Mouse (Mus musculus): Measurements from ENCODE around the gene Myadml2. TPM values are rescaled to one million over a fixed set of nuclear protein-coding genes. Genes with fewer than 3 reads are reported as not detected.

The Myadml2 gene
- total and polyA plus RNA-seq, 3 experiments, result 0.68 TPM; not detected in 2

DNA sequence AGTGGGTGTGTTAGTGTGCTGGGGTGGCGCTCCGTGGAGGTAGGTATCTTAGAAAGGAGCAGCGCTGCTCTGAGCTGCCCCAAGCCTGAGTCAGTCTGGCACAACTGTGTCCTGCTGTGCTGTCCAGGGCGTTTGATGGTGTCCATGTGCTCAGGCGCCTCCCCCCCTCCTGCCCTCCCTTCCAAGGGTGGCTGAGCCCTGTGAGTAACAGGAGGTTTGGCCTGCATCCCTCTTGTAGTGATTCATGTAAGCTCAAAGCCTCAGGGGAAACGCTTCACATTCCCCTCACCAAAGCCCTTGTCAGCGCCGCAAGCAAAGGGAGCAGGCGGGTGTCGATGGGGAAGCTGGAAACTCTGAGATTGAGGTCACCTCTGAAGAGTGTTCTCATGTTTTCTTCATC is 49.8 kb upstream of the Myadml2 start:
- TF ChIP-seq ZNF384 (IDR thresholded peaks at IDR 0.05; ENCODE audit: low read depth, low read length), result no peak
- TF ChIP-seq CTCF (conservative IDR thresholded peaks at IDR 0.05 in 1 of 2, IDR thresholded peaks at IDR 0.05 in 1 of 2; ENCODE audit: low read depth in 2 of 2, low read length in 2 of 2), result no peak
- TF ChIP-seq KAT2A (IDR thresholded peaks at IDR 0.05; ENCODE audit: insufficient replicate concordance, low read length), result no peak
- TF ChIP-seq NELFE (IDR thresholded peaks at IDR 0.05; ENCODE audit: low read depth, low read length), result no peak
- TF ChIP-seq CHD1 (IDR thresholded peaks at IDR 0.05; ENCODE audit: low read depth, low read length), result no peak
- TF ChIP-seq RCOR1 (conservative IDR thresholded peaks at IDR 0.05; ENCODE audit: low read depth, low read length), result no peak
- TF ChIP-seq RAD21 (IDR thresholded peaks at IDR 0.05; ENCODE audit: low read depth, low read length), result no peak

DNA sequence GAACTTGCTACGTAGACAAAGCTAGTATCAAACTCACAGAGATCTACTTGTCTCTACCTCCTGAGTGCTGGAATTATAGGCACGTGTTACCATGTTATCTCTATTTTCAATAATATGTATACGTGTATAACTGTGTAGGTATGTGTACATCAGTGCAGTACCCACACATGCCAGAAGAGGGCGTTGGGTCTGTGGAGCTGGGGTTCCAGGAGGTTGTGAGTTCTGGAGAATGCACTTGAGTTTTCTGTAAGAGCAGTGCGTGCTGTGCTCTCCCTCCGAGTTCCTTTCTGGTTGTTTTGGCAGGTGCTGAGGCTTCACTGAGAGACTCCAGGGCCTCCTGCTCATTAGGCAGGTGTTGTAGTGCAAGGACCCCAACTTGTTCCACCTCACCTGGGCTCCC is 48.6 kb upstream of the Myadml2 start:
- in situ Hi-C loops (cut with MboI; ENCODE audit: low pct_ligation_motif_present, low pct_unique_long_range_greater_than_20kb, low sequenced_read_pairs), result no loop called here
- Histone ChIP-seq H3K79me2 (replicated peaks; ENCODE audit: control insufficient read depth, extremely low read depth, insufficient read depth, poor library complexity, severe bottlenecking) (no peaks in the 10 kb centered on the region), H3K4me1 (ENCODE audit: control insufficient read depth in 1 of 2, insufficient read depth in 2 of 2) (0 out of 4 replicates have a peak, but pooled peaks cover 2 to 5% of the 10 kb centered on the region in 2 experiments), H3K9ac (ENCODE audit: insufficient read depth, low read depth) (no peak overlapping the region), H3K36me3 (replicated peaks in 1 of 2; ENCODE audit: control insufficient read depth in 1 of 2, insufficient read depth in 1 of 2, low read length in 1 of 2) (peaks cover 55 to 98% of the 10 kb centered on the region in 2 experiments), H3K27me3 (replicated peaks) (no peaks in the 10 kb centered on the region), H3K27ac (ENCODE audit: insufficient read depth, low read depth) (no peak overlapping the region), H3K4me3 (replicated peaks in 1 of 3; ENCODE audit: low read depth in 2 of 3, low read length in 2 of 3, poor library complexity in 1 of 3) (no peak overlapping the region), H3K9me3 (replicated peaks; ENCODE audit: low read length) (peaks cover 8% of the 10 kb centered on the region), H3K4me2 (ENCODE audit: insufficient read depth, low read depth, poor library complexity, severe bottlenecking) (no peak overlapping the region)
- peak; percentile 27 to 57 for TF ChIP-seq CTCF (conservative IDR thresholded peaks at IDR 0.05 in 1 of 2, IDR thresholded peaks at IDR 0.05 in 1 of 2; ENCODE audit: low read depth in 2 of 2, low read length in 2 of 2)
- TF ChIP-seq ZKSCAN1 (IDR thresholded peaks at IDR 0.05; ENCODE audit: borderline replicate concordance, low read depth, low read length), result no peak
- dilution Hi-C loops (cut with MboI; ENCODE audit: extremely low pct_ligation_motif_present, extremely low pct_unique_long_range_greater_than_20kb, low sequenced_read_pairs), result no loop called here
- DNase-seq (ENCODE audit: extremely low read depth), result no peak

More for the DNA sequence above, 49.8 kb upstream of the Myadml2 start:
- Histone ChIP-seq H3K4me3 (replicated peaks in 1 of 3; ENCODE audit: low read depth in 2 of 3, low read length in 2 of 3, poor library complexity in 1 of 3) (no peak overlapping the region), H3K27ac (ENCODE audit: insufficient read depth, low read depth) (no peak overlapping the region), H3K36me3 (replicated peaks in 1 of 2; ENCODE audit: control insufficient read depth in 1 of 2, insufficient read depth in 1 of 2, low read length in 1 of 2) (peaks cover 56 to 95% of the 10 kb centered on the region in 2 experiments), H3K4me1 (ENCODE audit: control insufficient read depth in 1 of 2, insufficient read depth in 2 of 2) (0 out of 4 replicates have a peak, but pooled peaks cover 2 to 5% of the 10 kb centered on the region in 2 experiments), H3K79me2 (replicated peaks; ENCODE audit: control insufficient read depth, extremely low read depth, insufficient read depth, poor library complexity, severe bottlenecking) (no peaks in the 10 kb centered on the region), H3K9ac (ENCODE audit: insufficient read depth, low read depth) (no peak overlapping the region), H3K27me3 (replicated peaks) (no peaks in the 10 kb centered on the region), H3K9me3 (replicated peaks; ENCODE audit: low read length) (peaks cover 8% of the 10 kb centered on the region), H3K4me2 (ENCODE audit: insufficient read depth, low read depth, poor library complexity, severe bottlenecking) (no peak overlapping the region)
- in situ Hi-C loops (cut with MboI; ENCODE audit: low pct_ligation_motif_present, low pct_unique_long_range_greater_than_20kb, low sequenced_read_pairs), result no loop called here
- no peak for DNase-seq (ENCODE audit: extremely low read depth)
- dilution Hi-C loops (cut with MboI; ENCODE audit: extremely low pct_ligation_motif_present, extremely low pct_unique_long_range_greater_than_20kb, low sequenced_read_pairs), result no loop called here

DNA sequence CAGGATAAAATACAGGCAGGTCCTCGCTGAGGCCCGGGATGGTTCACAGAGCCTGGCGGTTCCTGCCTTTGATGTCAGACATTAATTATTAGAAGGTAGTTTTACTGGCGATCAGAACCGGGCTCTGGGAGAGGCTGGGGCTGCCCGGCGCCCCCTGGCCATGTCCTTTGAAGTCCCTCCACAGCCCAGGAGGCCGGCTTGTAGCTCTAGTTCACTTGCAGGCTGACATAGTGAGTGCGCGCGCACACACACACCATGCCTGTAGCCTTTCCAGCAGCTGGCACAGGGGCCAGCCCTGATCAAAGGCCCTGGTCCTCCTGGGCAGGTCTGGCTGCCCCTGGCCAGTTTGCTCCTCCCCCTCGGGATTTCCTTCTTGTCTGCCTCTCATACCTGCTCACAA is 47.7 kb upstream of the Myadml2 start:
- in situ Hi-C loops (cut with MboI; ENCODE audit: low pct_ligation_motif_present, low pct_unique_long_range_greater_than_20kb, low sequenced_read_pairs), result no loop called here
- Histone ChIP-seq H3K36me3 (replicated peaks in 1 of 2; ENCODE audit: control insufficient read depth in 1 of 2, insufficient read depth in 1 of 2, low read length in 1 of 2) (peaks cover 49 to 95% of the 10 kb centered on the region in 2 experiments), H3K27ac (ENCODE audit: insufficient read depth, low read depth) (no peak overlapping the region), H3K9me3 (replicated peaks; ENCODE audit: low read length) (peaks cover 8% of the 10 kb centered on the region), H3K79me2 (replicated peaks; ENCODE audit: control insufficient read depth, extremely low read depth, insufficient read depth, poor library complexity, severe bottlenecking) (no peaks in the 10 kb centered on the region), H3K4me3 (replicated peaks in 1 of 3; ENCODE audit: low read depth in 2 of 3, low read length in 2 of 3, poor library complexity in 1 of 3) (no peak overlapping the region), H3K4me2 (ENCODE audit: insufficient read depth, low read depth, poor library complexity, severe bottlenecking) (no peak overlapping the region), H3K9ac (ENCODE audit: insufficient read depth, low read depth) (no peak overlapping the region), H3K27me3 (replicated peaks) (no peaks in the 10 kb centered on the region), H3K4me1 (ENCODE audit: control insufficient read depth in 1 of 2, insufficient read depth in 2 of 2) (0 out of 4 replicates have a peak, but pooled peaks cover 2 to 5% of the 10 kb centered on the region in 2 experiments)
- no peak for TF ChIP-seq BHLHE40 (IDR thresholded peaks at IDR 0.05; ENCODE audit: low read depth, low read length)
- TF ChIP-seq KAT2A (IDR thresholded peaks at IDR 0.05; ENCODE audit: insufficient replicate concordance, low read length), result no peak
- TF ChIP-seq PAX5 (IDR thresholded peaks at IDR 0.05; ENCODE audit: low read length), result no peak
- no peak for TF ChIP-seq SIN3A (IDR thresholded peaks at IDR 0.05; ENCODE audit: low read length)
- TF ChIP-seq JUN (IDR thresholded peaks at IDR 0.05; ENCODE audit: insufficient read depth, low read depth, low read length), result no peak
- no peak for TF ChIP-seq RAD21 (IDR thresholded peaks at IDR 0.05; ENCODE audit: low read depth, low read length)
- no peak for TF ChIP-seq EP300 (IDR thresholded peaks at IDR 0.05; ENCODE audit: low read length)
- no peak for TF ChIP-seq USF2 (conservative IDR thresholded peaks at IDR 0.05; ENCODE audit: low read depth, low read length)
- no peak for TF ChIP-seq MYC (IDR thresholded peaks at IDR 0.05; ENCODE audit: low read depth, low read length)
- no peak for TF ChIP-seq MAFK (IDR thresholded peaks at IDR 0.05; ENCODE audit: insufficient replicate concordance, low read length)
- TF ChIP-seq ZKSCAN1 (IDR thresholded peaks at IDR 0.05; ENCODE audit: borderline replicate concordance, low read depth, low read length), result no peak
- TF ChIP-seq POLR2A (IDR thresholded peaks at IDR 0.05; ENCODE audit: low read depth, low read length), result no peak
- DNase-seq (ENCODE audit: extremely low read depth), result no peak
- dilution Hi-C loops (cut with MboI; ENCODE audit: extremely low pct_ligation_motif_present, extremely low pct_unique_long_range_greater_than_20kb, low sequenced_read_pairs), result no loop called here
